Mouse (Mus musculus) lung, adult 2 months (tissue): ENCODE data around the gene Gabrb1.

ENCODE experiments used
- CTCF ChIP-seq: fragments of 200-500 bp; IDR thresholded peaks from 2 replicates; pipeline ENCODE4 v1.5.1; 2011; ENCODE audit warnings: mild to moderate bottlenecking, low read length, control low read depth; ENCODE audit not compliant: insufficient read depth
- POLR2A ChIP-seq: fragments of 200-500 bp; IDR thresholded peaks from 2 replicates; pipeline ENCODE4 v1.6.1; 2011; ENCODE audit warnings: low read depth, mild to moderate bottlenecking, control low read depth, low read length, borderline replicate concordance; ENCODE audit errors: extremely low read depth

DNA sequence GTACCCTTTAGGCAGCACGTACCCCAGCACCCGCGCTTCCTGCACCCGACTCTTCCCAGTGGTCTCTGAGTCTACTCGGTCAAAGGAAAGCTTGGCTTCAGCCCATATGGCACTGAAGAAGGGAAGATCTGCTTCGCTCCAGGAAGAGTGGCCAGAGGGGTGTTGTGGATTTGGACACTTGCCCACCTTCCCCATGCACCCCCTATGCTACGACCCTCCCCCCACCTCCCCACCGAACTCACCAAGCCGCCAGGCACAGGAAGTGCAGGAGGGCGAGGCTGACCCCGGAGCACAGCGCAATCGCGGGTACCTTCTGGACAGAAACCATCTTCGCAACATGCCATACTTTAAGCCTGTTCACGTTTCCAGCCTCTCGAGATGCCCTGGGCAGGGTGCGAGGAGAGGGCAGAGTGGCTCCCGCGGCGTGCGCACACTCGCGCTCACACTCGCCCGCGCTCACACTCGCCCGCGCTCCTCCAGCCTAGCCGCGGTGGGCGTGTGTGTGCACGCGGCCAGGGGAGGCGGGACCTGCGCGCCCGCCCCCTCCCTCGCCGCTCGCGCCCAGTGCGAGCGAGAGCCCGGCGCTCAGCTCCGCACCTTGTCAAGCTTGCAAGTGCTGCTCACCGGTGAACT lies at the start of gene Gabrb1:
- TF ChIP-seq CTCF (no peak), POLR2A (no peak)
